Comparison of ENCODE assay signal across 8 mouse cellular contexts in genomic region chr7:126898102-126898990, GRCm38 (mm10). TPM values are rescaled to one million over a fixed set of nuclear protein-coding genes. Genes with fewer than 3 reads are reported as not detected.
A peak's percentile ranks its signal among the peaks of the same experiment; 100 is the strongest.
DNase-seq lines count a peak whose midpoint lies in the region; ATAC-seq lines count a peak whose summit lies in the region.

No protein-coding gene starts in this region.

- WGBS in hindbrain, embryonic 14.5 days, result 12% methylated on average over 37 of the region's 37 CpGs

- no peaks in the 10 kb centered on the region for H3K9me3 ChIP-seq in hindbrain, embryonic 14.5 days (ENCODE audit: control insufficient read depth, low read length)

- peak; percentile 98 for DNase-seq in NIH3T3 (ENCODE audit: low read depth)
- peak; percentile 100 for DNase-seq in cerebellum, postnatal 10 days
- DNase-seq in frontal cortex, postnatal 14 days (ENCODE audit: low spot score in 2 of 2), result peak; percentile 83 to 93
- peak; percentile 95 for DNase-seq in hindbrain, embryonic 14.5 days (ENCODE audit: low spot score)
- peak; percentile 94 to 95 for DNase-seq in layer of hippocampus, postnatal 36 days
- DNase-seq in lung, postnatal 36 days, result peak; percentile 97
- DNase-seq in retina, postnatal 1 day, result peak; percentile 95
- peak; percentile 90 to 94 for DNase-seq in urinary bladder, adult 18-20 months (ENCODE audit: low spot score in 2 of 2)

- H3K4me3 ChIP-seq in hindbrain, embryonic 14.5 days (replicated peaks; ENCODE audit: low read length), result peak overlapping the region; percentile 53

- H3K4me1 ChIP-seq in hindbrain, embryonic 14.5 days (replicated peaks; ENCODE audit: control insufficient read depth, insufficient read depth, low read length), result peaks cover 14% of the 10 kb centered on the region; the same call in 1 of the 2 replicates

- H3K27ac ChIP-seq in hindbrain, embryonic 14.5 days, result peak overlapping the region; percentile 88

- peak overlapping the region; percentile 80 for H3K9ac ChIP-seq in hindbrain, embryonic 14.5 days

- peak; percentile 91 for ATAC-seq in hindbrain, embryonic 14.5 days (ENCODE audit: low FRiP score)

- peak overlapping the region; percentile 60 for H3K4me2 ChIP-seq in hindbrain, embryonic 14.5 days (replicated peaks)

- no peaks in the 10 kb centered on the region for H3K27me3 ChIP-seq in hindbrain, embryonic 14.5 days (ENCODE audit: control insufficient read depth, insufficient read depth, low read length)

- no peaks in the 10 kb centered on the region for H3K36me3 ChIP-seq in hindbrain, embryonic 14.5 days (replicated peaks; ENCODE audit: control insufficient read depth, insufficient read depth)

RNA-seq across cellular contexts. Expression of gene Taok2, which starts 13.8 kb away (rescaled TPM):
- polyA plus RNA-seq in hindbrain, embryonic 14.5 days (2014; fragmentation: Nextera tagmentation; extraction: Ambion mirVana), result 36.4 and 37.2 TPM in 2 replicates
- total RNA-seq in layer of hippocampus, postnatal 36 days (2021), result 100 to 1,000 TPM; 151 to 165 TPM

RNA-seq across cellular contexts. Expression of gene Tmem219, which starts 24.4 kb away (rescaled TPM):
- polyA plus RNA-seq in hindbrain, embryonic 14.5 days (2014; fragmentation: Nextera tagmentation; extraction: Ambion mirVana), result 28.0 and 29.3 TPM in 2 replicates
- 10 to 100 TPM; 23.2 to 23.8 TPM for total RNA-seq in layer of hippocampus, postnatal 36 days (2021)

RNA-seq across cellular contexts. Expression of gene Kctd13, which starts 30.3 kb away (rescaled TPM):
- polyA plus RNA-seq in hindbrain, embryonic 14.5 days (2014; fragmentation: Nextera tagmentation; extraction: Ambion mirVana), result 102 and 104 TPM in 2 replicates
- total RNA-seq in layer of hippocampus, postnatal 36 days (2021), result 100 to 1,000 TPM; 161 to 171 TPM

RNA-seq across cellular contexts. Expression of gene Ino80e, which starts 36.2 kb away (rescaled TPM):
- 93.7 and 95.3 TPM in 2 replicates for polyA plus RNA-seq in hindbrain, embryonic 14.5 days (2014; fragmentation: Nextera tagmentation; extraction: Ambion mirVana)
- total RNA-seq in layer of hippocampus, postnatal 36 days (2021), result 10 to 100 TPM; 53.5 to 56.0 TPM

RNA-seq across cellular contexts. Expression of gene Hirip3, which starts 36.6 kb away (rescaled TPM):
- polyA plus RNA-seq in hindbrain, embryonic 14.5 days (2014; fragmentation: Nextera tagmentation; extraction: Ambion mirVana), result 10.1 and 11.1 TPM in 2 replicates
- total RNA-seq in layer of hippocampus, postnatal 36 days (2021), result 10 to 100 TPM; 29.5 to 32.0 TPM

Comparison
In these comparisons a context has a peak if more than half of its experiments do, and no peak if none do; other contexts are left out.
1. Peak in every context shown above with its lines: DNase-seq, ATAC-seq, H3K4me3 ChIP-seq and H3K27ac ChIP-seq.